Mouse (Mus musculus): ENCODE measurements at regions not wholly inside any gene's neighbourhood (a gene's known extent, or its start where the extent isn't known, plus 50 kb on each side); places are given as distances from the start of the nearest gene placed in this dataset.

DNA sequence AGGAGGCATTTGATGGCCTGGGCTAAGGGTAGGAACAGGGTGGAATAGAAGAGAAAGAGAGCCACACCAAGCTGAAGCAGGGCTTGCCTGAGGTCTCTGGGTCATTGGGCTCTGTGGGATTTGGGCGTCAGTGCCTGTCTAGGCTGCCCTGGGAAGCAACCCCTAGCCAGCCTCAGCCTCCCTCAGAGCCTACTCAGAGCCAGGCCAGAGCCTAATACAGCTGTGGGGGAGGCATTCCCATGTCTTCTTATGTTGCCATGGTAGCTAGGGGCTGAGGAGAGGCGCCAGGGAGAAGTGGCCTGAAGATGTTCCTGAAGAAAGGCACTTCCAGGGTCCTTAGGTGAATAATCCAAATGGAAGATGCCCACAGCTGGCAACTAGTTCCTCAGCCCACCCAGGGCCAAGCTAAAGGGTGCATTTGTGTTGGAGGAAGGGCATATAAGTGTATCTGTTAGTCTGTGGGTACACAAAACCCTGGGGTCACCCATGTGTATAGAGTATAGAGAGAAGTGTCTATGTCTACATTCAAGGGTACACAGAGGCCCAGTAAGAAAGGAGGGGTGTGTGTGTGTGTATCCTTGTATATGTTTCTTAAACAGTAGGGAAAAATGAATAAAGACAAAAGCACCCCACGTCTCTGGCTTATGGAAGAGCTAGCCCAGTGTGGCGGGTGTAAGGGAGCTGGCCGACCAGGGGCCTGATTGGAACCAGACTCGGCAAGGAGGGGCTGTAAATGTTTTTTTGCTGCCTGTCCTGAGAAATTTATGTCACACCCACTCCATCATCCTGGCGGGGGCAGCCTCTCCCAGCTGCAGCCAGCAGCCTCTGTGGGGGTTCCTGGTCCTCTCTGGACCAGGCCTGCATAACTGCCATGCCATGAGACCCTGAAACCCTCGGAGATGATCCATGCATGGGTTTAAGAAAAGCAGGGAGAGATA lies 134.2 kb downstream of the Pja1 start:
- Histone ChIP-seq H3K4me3 (no peak overlapping the region), H3K36me3 (replicated peaks) (no peaks in the 10 kb centered on the region), H3K4me1 (peaks cover 29% of the 10 kb centered on the region), H3K27ac (replicated peaks) (peak overlapping the region; percentile 67), H3K9me3 (no peaks in the 10 kb centered on the region), H3K27me3 (replicated peaks; ENCODE audit: low read depth, poor library complexity, severe bottlenecking) (peaks cover 99% of the 10 kb centered on the region)
- 53% methylated on average over 8 of the region's 8 CpGs for WGBS
- peak; percentile 51 for DNase-seq (ENCODE audit: low spot score)

DNA sequence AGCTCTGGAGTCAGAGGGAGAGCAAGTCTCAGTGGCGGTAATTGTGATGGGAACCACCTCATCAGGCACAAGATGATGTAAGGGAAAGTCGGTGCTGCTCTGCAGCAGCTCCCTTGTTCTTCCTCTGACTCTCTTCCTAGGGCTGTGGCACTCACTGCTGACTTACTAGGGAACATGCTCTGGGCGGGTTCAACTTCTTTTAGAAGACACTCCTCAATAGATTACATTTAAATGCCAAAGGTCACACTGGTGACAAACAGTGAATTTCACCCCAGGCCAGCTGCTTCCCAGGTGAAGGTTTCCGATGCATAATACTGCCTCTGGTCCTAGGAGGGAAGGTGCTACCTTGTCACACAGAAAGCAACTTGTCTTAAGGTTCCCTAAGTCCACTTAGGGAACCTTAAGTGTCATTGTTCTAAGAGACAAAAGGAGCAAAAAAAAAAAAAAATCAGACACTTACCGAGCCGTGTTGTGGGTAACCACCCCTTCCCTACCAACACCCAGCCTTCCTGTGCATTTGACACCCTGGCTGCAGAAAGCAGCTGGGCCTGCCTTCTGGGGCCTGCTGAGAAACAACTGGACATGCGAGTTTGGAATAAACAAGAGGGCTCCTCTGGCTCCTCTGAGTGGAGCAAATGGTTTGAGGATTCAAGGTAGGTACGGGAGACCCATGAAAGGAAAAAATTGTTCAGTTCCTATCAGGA lies 135.0 kb downstream of the Pja1 start:
- H3K4me3 ChIP-seq = no peak overlapping the region
- WGBS = 44% methylated on average over 8 of the region's 8 CpGs
- peaks cover 29% of the 10 kb centered on the region for H3K4me1 ChIP-seq
- peak; percentile 4 for DNase-seq (ENCODE audit: low spot score)
- peak overlapping the region; percentile 67; the same call in 1 of the 2 replicates for H3K27ac ChIP-seq (replicated peaks)
- no peaks in the 10 kb centered on the region for H3K9me3 ChIP-seq
- no peaks in the 10 kb centered on the region for H3K36me3 ChIP-seq (replicated peaks)
- H3K27me3 ChIP-seq (replicated peaks; ENCODE audit: low read depth, poor library complexity, severe bottlenecking) = peaks cover 100% of the 10 kb centered on the region

DNA sequence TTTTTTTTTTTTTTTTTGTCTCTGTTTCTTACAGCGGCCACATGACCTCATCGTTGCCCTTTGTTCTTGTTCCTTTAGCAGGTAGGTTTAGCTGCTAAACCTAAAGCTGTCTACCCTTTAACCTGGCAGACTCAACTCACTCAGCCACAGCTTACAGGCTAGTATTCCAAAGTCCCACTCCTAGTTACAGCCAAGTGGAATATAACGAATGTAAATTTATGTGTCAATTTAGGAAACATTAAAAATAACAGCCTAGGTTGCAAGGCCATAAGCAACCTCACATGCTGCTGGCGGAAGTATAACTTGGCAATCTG lies 138.7 kb downstream of the Pja1 start:
- no peaks in the 10 kb centered on the region for H3K9me3 ChIP-seq
- 48% methylated on average over 4 of the region's 4 CpGs for WGBS
- no peak overlapping the region for H3K4me3 ChIP-seq
- H3K36me3 ChIP-seq (replicated peaks) = no peaks in the 10 kb centered on the region
- no peak for DNase-seq (ENCODE audit: low spot score)
- H3K4me1 ChIP-seq = peaks cover 13% of the 10 kb centered on the region
- H3K27ac ChIP-seq (replicated peaks) = no peak overlapping the region
- H3K27me3 ChIP-seq (replicated peaks; ENCODE audit: low read depth, poor library complexity, severe bottlenecking) = peaks cover 98% of the 10 kb centered on the region

DNA sequence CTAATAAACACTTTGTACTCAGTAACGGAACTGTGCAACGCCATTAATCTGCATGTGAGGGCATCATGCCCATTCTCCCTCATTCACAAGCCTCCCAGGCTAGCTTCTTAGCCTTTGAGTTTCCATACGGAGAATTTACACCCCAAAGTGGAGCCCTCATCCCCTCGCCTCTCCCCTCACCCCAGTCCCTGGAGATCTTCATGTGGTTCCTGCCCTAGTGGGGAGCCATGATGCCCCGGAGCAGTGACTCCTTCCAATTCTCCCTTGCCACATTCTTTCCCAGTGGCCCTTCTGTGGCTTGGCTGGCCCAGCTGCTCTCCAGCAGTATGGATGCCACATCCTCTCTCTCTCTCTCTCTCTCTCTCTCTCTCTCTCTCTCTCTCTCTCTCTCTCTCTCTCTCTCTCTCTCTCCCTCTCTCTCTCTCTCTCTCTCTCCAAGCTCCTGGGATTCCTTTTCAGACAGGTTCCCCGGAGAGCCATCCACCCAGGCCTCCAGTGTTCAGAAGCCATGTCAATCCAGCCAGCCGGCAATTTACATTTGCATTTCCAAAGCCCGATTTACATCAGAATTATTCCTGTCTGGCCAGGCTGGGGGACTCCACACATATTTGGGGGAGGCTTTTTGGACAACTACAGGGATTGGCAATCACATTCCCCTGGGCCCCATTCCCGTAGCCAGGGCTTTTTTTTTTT lies 139.2 kb downstream of the Pja1 start:
- peaks cover 98% of the 10 kb centered on the region for H3K27me3 ChIP-seq (replicated peaks; ENCODE audit: low read depth, poor library complexity, severe bottlenecking)
- H3K9me3 ChIP-seq = no peaks in the 10 kb centered on the region
- WGBS = 53% methylated on average over 9 of the region's 9 CpGs
- H3K36me3 ChIP-seq (replicated peaks) = no peaks in the 10 kb centered on the region
- DNase-seq (ENCODE audit: low spot score) = peak; percentile 7
- peaks cover 8% of the 10 kb centered on the region for H3K4me1 ChIP-seq
- H3K4me3 ChIP-seq = no peak overlapping the region
- no peak overlapping the region for H3K27ac ChIP-seq (replicated peaks)

DNA sequence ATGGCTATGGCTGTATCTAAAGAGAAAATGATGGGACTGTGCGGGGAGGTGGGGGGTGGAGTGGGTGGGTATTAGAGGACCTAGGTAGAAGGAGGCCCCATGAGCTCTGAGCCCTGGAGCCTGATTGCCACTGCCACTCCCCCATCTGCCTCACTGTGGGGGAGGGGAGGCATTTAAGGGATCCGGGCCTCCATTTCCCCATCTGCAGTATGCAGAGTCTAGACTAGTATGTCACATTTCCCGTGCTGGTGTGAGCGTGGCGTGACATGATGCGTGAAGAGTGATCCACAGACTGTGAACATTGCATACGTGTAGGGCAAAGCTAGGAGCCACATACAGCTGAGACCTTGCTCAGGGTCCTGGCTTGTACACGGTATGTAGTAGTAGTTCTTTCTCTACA lies 140.7 kb downstream of the Pja1 start:
- peak; percentile 2 for DNase-seq (ENCODE audit: low spot score)
- H3K27me3 ChIP-seq (replicated peaks; ENCODE audit: low read depth, poor library complexity, severe bottlenecking) = peaks cover 98% of the 10 kb centered on the region
- H3K27ac ChIP-seq (replicated peaks) = no peak overlapping the region
- no peak overlapping the region for H3K4me3 ChIP-seq
- no peaks in the 10 kb centered on the region for H3K36me3 ChIP-seq (replicated peaks)
- no peaks in the 10 kb centered on the region for H3K9me3 ChIP-seq
- WGBS = 93% methylated on average over 8 of the region's 8 CpGs
- H3K4me1 ChIP-seq = peaks cover 10% of the 10 kb centered on the region

DNA sequence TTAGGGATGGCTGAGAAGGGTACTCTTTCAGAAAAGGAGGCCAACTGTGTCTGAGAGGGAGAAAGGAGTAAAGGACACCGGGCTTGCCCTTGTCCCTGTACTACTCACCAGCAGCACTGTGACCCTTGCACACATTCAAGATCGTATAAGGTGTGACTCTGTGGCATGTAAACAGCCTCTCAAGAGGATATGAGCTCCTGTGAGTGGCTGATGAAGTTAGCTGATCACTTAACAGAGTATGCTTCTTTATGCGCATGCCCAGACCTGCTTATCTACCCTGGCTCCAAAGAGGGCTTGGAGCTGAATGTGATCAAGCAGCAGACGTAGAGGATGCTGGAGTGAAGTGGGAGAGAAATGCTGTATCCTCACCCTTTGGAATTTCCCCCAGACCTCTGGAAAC lies 142.5 kb downstream of the Pja1 start:
- Histone ChIP-seq H3K4me3 (no peak overlapping the region), H3K27ac (replicated peaks) (no peak overlapping the region), H3K4me1 (peaks cover 20% of the 10 kb centered on the region), H3K36me3 (replicated peaks) (no peaks in the 10 kb centered on the region), H3K9me3 (no peaks in the 10 kb centered on the region), H3K27me3 (replicated peaks; ENCODE audit: low read depth, poor library complexity, severe bottlenecking) (peaks cover 98% of the 10 kb centered on the region)
- WGBS = 78% methylated on average over 4 of the region's 4 CpGs
- DNase-seq (ENCODE audit: low spot score) = no peak

DNA sequence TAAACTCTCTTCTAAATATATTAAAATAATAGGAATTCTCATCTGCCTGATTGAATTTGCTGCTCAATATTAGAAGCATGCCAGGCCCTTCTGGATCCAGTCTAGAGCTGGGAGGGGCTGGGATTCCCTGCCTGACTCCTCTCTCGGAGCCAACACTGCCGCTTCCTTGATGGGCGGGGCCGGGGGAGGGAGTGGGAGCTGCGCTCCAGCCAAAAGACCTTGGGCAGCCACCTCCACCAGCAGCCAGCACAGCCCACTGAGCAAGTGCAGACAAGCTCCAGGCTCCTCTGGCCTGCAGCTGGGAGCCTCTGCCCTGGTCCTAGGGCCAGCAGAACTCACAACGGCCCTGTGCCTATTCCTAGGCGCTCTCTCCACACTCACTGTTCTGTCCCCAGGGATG lies 144.9 kb downstream of the Pja1 start:
- no peaks in the 10 kb centered on the region for H3K36me3 ChIP-seq (replicated peaks)
- DNase-seq (ENCODE audit: low spot score) = peak; percentile 61
- no peak overlapping the region for H3K4me3 ChIP-seq
- H3K27me3 ChIP-seq (replicated peaks; ENCODE audit: low read depth, poor library complexity, severe bottlenecking) = peaks cover 98% of the 10 kb centered on the region
- H3K27ac ChIP-seq (replicated peaks) = no peak overlapping the region
- WGBS = 52% methylated on average over 7 of the region's 7 CpGs
- peaks cover 20% of the 10 kb centered on the region for H3K4me1 ChIP-seq
- H3K9me3 ChIP-seq = no peaks in the 10 kb centered on the region

DNA sequence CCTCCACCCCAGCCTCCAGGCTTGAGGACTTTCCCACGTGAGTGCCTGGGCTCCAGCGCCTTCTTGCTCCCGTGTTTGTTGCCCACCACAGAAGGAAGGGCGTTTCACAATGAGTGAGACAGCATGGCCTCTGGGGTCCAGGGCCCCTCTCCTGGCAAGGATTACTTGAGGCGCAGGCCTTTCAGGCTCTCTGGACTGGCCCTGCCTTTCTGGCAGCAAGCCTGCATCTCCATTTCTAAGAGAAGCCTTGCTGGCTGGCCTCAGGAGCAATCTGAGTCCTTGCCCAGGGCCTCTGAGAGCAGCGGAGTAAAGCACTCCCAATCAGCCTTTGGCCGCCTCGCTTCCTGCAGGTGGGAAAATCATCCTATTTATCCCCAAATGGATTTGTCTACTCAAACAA lies 145.6 kb downstream of the Pja1 start:
- Histone ChIP-seq H3K27ac (replicated peaks) (no peak overlapping the region), H3K27me3 (replicated peaks; ENCODE audit: low read depth, poor library complexity, severe bottlenecking) (peaks cover 100% of the 10 kb centered on the region)
- WGBS = 46% methylated on average over 8 of the region's 8 CpGs

DNA sequence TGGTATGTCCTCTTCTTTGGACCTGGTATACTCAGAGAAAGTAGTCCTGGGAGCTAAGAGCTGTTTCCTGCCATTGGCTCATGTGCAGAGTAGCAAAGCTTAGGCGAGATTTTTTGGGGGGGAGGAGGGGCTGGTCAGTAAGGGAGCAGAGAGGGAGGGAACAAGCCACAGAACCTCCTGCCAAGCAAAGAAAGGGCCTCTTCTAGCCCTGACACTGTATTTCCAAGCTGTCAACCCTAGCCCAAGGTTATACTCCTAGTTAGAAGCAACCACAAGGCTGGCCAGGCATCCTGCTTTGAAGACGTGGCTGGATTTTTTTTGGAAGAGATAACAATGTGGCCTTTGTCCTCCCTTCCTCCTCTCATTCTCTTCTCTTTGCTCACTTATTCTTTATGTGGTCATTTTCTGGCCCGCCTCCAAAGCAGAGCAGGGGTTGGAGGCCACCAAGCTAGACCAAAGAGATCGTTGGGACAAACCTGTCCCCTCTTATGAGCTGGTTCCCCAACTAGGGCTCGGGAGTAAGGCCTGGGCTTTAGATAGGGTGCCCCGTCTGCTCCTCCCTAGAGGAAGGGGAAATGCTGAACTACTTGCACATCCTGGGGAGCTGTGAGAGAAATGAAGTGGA lies 146.4 kb downstream of the Pja1 start:
- peaks cover 20% of the 10 kb centered on the region for H3K4me1 ChIP-seq
- H3K27ac ChIP-seq (replicated peaks) = no peak overlapping the region
- 54% methylated on average over 6 of the region's 6 CpGs for WGBS
- H3K4me3 ChIP-seq = no peak overlapping the region
- peaks cover 100% of the 10 kb centered on the region for H3K27me3 ChIP-seq (replicated peaks; ENCODE audit: low read depth, poor library complexity, severe bottlenecking)
- DNase-seq (ENCODE audit: low spot score) = no peak
- no peaks in the 10 kb centered on the region for H3K9me3 ChIP-seq
- no peaks in the 10 kb centered on the region for H3K36me3 ChIP-seq (replicated peaks)

More for the DNA sequence above, 145.6 kb downstream of the Pja1 start:
- no peaks in the 10 kb centered on the region for H3K9me3 ChIP-seq
- H3K4me1 ChIP-seq = peaks cover 20% of the 10 kb centered on the region
- H3K36me3 ChIP-seq (replicated peaks) = no peaks in the 10 kb centered on the region
- no peak for DNase-seq (ENCODE audit: low spot score)
- H3K4me3 ChIP-seq = no peak overlapping the region

DNA sequence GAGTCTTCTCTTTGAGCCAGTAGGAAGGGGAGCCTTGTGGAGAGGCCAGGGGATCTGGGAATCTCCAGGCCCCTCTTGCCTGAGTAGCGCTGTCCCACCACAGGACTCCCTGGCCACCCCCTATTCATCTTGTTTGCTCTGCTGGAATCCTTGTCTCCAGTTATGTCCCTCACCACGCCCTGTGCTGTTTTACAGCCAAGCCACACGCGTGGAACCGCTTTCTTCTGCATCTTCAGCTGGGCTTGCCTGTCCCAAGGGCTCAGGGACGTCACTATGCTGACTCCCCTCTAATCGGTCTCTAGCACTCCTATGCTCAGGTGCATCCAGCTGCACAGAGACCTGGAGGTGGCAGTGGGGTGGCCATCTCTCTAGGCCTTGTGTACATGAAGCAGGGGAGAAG lies 151.3 kb downstream of the Pja1 start:
- Histone ChIP-seq H3K27ac (replicated peaks) (0 out of 2 replicates have a peak overlapping the region, but pooled peaks have one; percentile 6), H3K36me3 (replicated peaks) (no peaks in the 10 kb centered on the region), H3K9me3 (no peaks in the 10 kb centered on the region), H3K4me3 (no peak overlapping the region), H3K27me3 (replicated peaks; ENCODE audit: low read depth, poor library complexity, severe bottlenecking) (peaks cover 100% of the 10 kb centered on the region), H3K4me1 (peaks cover 33% of the 10 kb centered on the region)
- DNase-seq (ENCODE audit: low spot score) = no peak
- 82% methylated on average over 7 of the region's 7 CpGs for WGBS

DNA sequence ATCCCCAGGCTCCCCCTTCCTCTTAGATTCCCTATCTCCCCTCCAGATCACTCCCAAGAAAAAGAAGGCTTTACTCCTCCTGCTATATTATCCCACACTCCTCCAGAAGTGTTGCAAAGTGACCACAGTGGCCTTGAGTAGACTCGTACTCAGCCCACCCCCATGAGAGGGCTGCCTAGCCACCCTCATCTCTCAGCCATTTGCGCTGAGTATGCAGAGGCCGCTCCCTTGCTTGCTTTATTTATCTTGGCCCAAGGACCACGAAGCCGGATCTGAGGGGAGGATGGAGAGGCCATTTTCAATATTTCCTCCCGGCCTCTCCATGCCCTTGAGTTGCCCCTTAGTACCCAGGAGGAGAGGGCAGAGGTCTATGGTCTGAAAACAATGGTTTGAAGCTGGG lies 151.9 kb downstream of the Pja1 start:
- Histone ChIP-seq H3K4me1 (peaks cover 29% of the 10 kb centered on the region), H3K27me3 (replicated peaks; ENCODE audit: low read depth, poor library complexity, severe bottlenecking) (peaks cover 100% of the 10 kb centered on the region), H3K36me3 (replicated peaks) (no peaks in the 10 kb centered on the region), H3K4me3 (no peak overlapping the region), H3K9me3 (no peaks in the 10 kb centered on the region), H3K27ac (replicated peaks) (no peak overlapping the region)
- 59% methylated on average over 6 of the region's 6 CpGs for WGBS
- DNase-seq (ENCODE audit: low spot score) = no peak

DNA sequence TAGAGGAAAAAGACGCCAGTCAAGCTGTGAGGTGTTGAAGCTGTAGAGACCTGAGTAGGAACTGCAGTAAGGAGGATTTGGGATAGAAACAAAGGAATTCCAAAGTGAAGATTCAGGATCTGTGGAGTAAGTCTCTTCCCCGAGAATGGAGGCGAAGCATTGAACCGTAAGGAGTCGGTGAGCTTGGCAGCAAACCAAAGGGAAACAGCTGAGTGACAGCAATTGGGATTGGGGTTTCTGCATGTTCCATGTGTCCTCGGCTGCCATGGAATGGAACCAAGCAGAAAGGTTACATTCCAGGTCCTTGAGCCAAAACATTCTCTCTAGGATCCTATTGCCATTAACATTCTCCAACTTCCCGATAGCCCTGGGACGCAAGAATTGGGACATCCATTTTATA lies 152.9 kb downstream of the Pja1 start:
- no peak overlapping the region for H3K4me3 ChIP-seq
- H3K4me1 ChIP-seq = peaks cover 29% of the 10 kb centered on the region
- H3K36me3 ChIP-seq (replicated peaks) = no peaks in the 10 kb centered on the region
- H3K27ac ChIP-seq (replicated peaks) = no peak overlapping the region
- DNase-seq (ENCODE audit: low spot score) = no peak
- H3K27me3 ChIP-seq (replicated peaks; ENCODE audit: low read depth, poor library complexity, severe bottlenecking) = peaks cover 100% of the 10 kb centered on the region
- WGBS = 87% methylated on average over 8 of the region's 8 CpGs
- H3K9me3 ChIP-seq = no peaks in the 10 kb centered on the region

Measured in embryonic facial prominence, embryonic 10.5 days (tissue).